Mouse (Mus musculus): ENCODE measurements around the gene 1600014C10Rik.

- TF ChIP-seq GATA1 (IDR thresholded peaks at IDR 0.05; ENCODE audit: borderline replicate concordance, low read length) (no peak), FLI1 (IDR thresholded peaks at IDR 0.05; ENCODE audit: low read length) (no peak)
These were observed 37.8 kb downstream of the 1600014C10Rik start for GRCm38 (mm10) chr7:38220866-38221265.
